15 mouse cellular contexts compared by ENCODE assay signal in genomic region chr12:106480281-106481060, GRCm38 (mm10).
DNase-seq lines count a peak whose midpoint lies in the region; ATAC-seq lines count a peak whose summit lies in the region.
"Had no signal": no experiment of that assay in that cellular context is flagged by ENCODE, and none has a peak within 500 bp of the region (broad histone marks: within the 10 kb centered on the region; RNA-seq: fewer than 3 reads in every experiment).

No protein-coding gene starts in this region.

- 0 out of 2 replicates have a peak, but pooled peaks have one; percentile 34 for ATAC-seq in forebrain, embryonic 11.5 days (replicated peaks; ENCODE audit: low FRiP score)
- peak; percentile 44; the same call in 1 of the 2 replicates for ATAC-seq in hindbrain, embryonic 12.5 days (ENCODE audit: low FRiP score)
- ATAC-seq in midbrain, embryonic 16.5 days: no peak
- no peak for ATAC-seq in megakaryocyte-erythroid progenitor cell, adult 5-6 weeks (replicated peaks; ENCODE audit: low FRiP score, low TSS enrichment, poor library complexity, severe bottlenecking)
- ATAC-seq in kidney, embryonic 16.5 days (ENCODE audit: low FRiP score, low TSS enrichment): no peak
- ATAC-seq: intestine, embryonic 16.5 days had no signal

- H3K4me3 ChIP-seq in forebrain, embryonic 11.5 days (ENCODE audit: low read depth, low read length): no peak overlapping the region
- no peak overlapping the region for H3K4me3 ChIP-seq in forebrain, embryonic 10.5 days
- H3K4me3 ChIP-seq in hindbrain, embryonic 12.5 days: no peak overlapping the region
- H3K4me3 ChIP-seq in midbrain, embryonic 16.5 days (ENCODE audit: low read depth, low read length): no peak overlapping the region
- no peak overlapping the region for H3K4me3 ChIP-seq in kidney, embryonic 16.5 days (ENCODE audit: low read length)

- 15% methylated on average over 12 of the region's 12 CpGs for WGBS in forebrain, embryonic 11.5 days
- WGBS in forebrain, embryonic 10.5 days: 18% methylated on average over 12 of the region's 12 CpGs
- 16% methylated on average over 12 of the region's 12 CpGs for WGBS in hindbrain, embryonic 12.5 days
- 16% methylated on average over 12 of the region's 12 CpGs for WGBS in midbrain, embryonic 16.5 days
- WGBS in kidney, embryonic 16.5 days: 32% methylated on average over 12 of the region's 12 CpGs

- no peak overlapping the region for H3K9ac ChIP-seq in forebrain, embryonic 11.5 days (ENCODE audit: low read length)
- no peak overlapping the region for H3K9ac ChIP-seq in hindbrain, embryonic 12.5 days
- H3K9ac ChIP-seq in midbrain, embryonic 16.5 days (ENCODE audit: low read depth, low read length): 0 out of 2 replicates have a peak overlapping the region, but pooled peaks have one; percentile 46
- H3K9ac ChIP-seq in kidney, embryonic 16.5 days (replicated peaks; ENCODE audit: low read length): no peak overlapping the region
- H3K9ac ChIP-seq: limb, embryonic 13.5 days had no signal

- peaks cover 16% of the 10 kb centered on the region for H3K27me3 ChIP-seq in forebrain, embryonic 11.5 days (ENCODE audit: control insufficient read depth, insufficient read depth, low read length)
- H3K27me3 ChIP-seq in forebrain, embryonic 10.5 days (ENCODE audit: poor library complexity, severe bottlenecking): peaks cover 83% of the 10 kb centered on the region
- H3K27me3 ChIP-seq in hindbrain, embryonic 12.5 days: peaks cover 34% of the 10 kb centered on the region
- peaks cover 6% of the 10 kb centered on the region; the same call in 1 of the 2 replicates for H3K27me3 ChIP-seq in midbrain, embryonic 16.5 days (ENCODE audit: control insufficient read depth, insufficient read depth, low read depth, low read length)
- H3K27me3 ChIP-seq in kidney, embryonic 16.5 days (ENCODE audit: insufficient read depth, low read length): peaks cover 65% of the 10 kb centered on the region

- H3K4me1 ChIP-seq in forebrain, embryonic 11.5 days (replicated peaks; ENCODE audit: control insufficient read depth, insufficient read depth, low read length): peaks cover 30% of the 10 kb centered on the region
- H3K4me1 ChIP-seq in forebrain, embryonic 10.5 days: peaks cover 67% of the 10 kb centered on the region
- peaks cover 47% of the 10 kb centered on the region for H3K4me1 ChIP-seq in hindbrain, embryonic 12.5 days
- H3K4me1 ChIP-seq in midbrain, embryonic 16.5 days (ENCODE audit: control insufficient read depth, insufficient read depth, low read length): peaks cover 35% of the 10 kb centered on the region
- H3K4me1 ChIP-seq in kidney, embryonic 16.5 days (ENCODE audit: insufficient read depth, low read length): peaks cover 12% of the 10 kb centered on the region

- H3K36me3 ChIP-seq in forebrain, embryonic 11.5 days (ENCODE audit: control insufficient read depth, insufficient read depth, low read length): no peaks in the 10 kb centered on the region
- no peaks in the 10 kb centered on the region for H3K36me3 ChIP-seq in forebrain, embryonic 10.5 days (replicated peaks)
- no peaks in the 10 kb centered on the region for H3K36me3 ChIP-seq in hindbrain, embryonic 12.5 days
- no peaks in the 10 kb centered on the region for H3K36me3 ChIP-seq in midbrain, embryonic 16.5 days (ENCODE audit: control insufficient read depth, insufficient read depth, low read length)
- no peaks in the 10 kb centered on the region for H3K36me3 ChIP-seq in kidney, embryonic 16.5 days (ENCODE audit: insufficient read depth, low read length)
- H3K36me3 ChIP-seq: G1E; limb, embryonic 13.5 days had no signal

- H3K27ac ChIP-seq in forebrain, embryonic 11.5 days (ENCODE audit: low read depth, low read length): no peak overlapping the region
- no peak overlapping the region for H3K27ac ChIP-seq in forebrain, embryonic 10.5 days
- H3K27ac ChIP-seq in hindbrain, embryonic 12.5 days: peak overlapping the region; percentile 66
- H3K27ac ChIP-seq in midbrain, embryonic 16.5 days (ENCODE audit: low read length): peak overlapping the region; percentile 76
- H3K27ac ChIP-seq in kidney, embryonic 16.5 days (ENCODE audit: low read length): no peak overlapping the region
- H3K27ac ChIP-seq: limb, embryonic 13.5 days had no signal

- no peaks in the 10 kb centered on the region for H3K9me3 ChIP-seq in forebrain, embryonic 11.5 days (ENCODE audit: control insufficient read depth, low read length)
- no peaks in the 10 kb centered on the region for H3K9me3 ChIP-seq in forebrain, embryonic 10.5 days
- H3K9me3 ChIP-seq in hindbrain, embryonic 12.5 days (replicated peaks): no peaks in the 10 kb centered on the region
- H3K9me3 ChIP-seq in midbrain, embryonic 16.5 days (replicated peaks; ENCODE audit: control insufficient read depth, low read length, poor library complexity, severe bottlenecking): no peaks in the 10 kb centered on the region
- no peaks in the 10 kb centered on the region for H3K9me3 ChIP-seq in kidney, embryonic 16.5 days (ENCODE audit: low read length)
- H3K9me3 ChIP-seq: limb, embryonic 13.5 days had no signal

- DNase-seq in forebrain, embryonic 11.5 days (ENCODE audit: low spot score): peak; percentile 60
- no peak for DNase-seq in forebrain, embryonic 10.5 days (ENCODE audit: extremely low spot score, low spot score)
- DNase-seq in ES-CJ7 (ENCODE audit: low read depth, low spot score): peak; percentile 48
- DNase-seq in right cerebral cortex, postnatal 14 days: no peak
- DNase-seq: adrenal gland, postnatal 10 days; kidney, postnatal 10 days; lung, adult 18-20 months; lung, postnatal 4 days had no signal

- no peak overlapping the region for H3K4me2 ChIP-seq in forebrain, embryonic 11.5 days (ENCODE audit: low read depth, low read length, severe bottlenecking)
- H3K4me2 ChIP-seq in hindbrain, embryonic 12.5 days (replicated peaks): peak overlapping the region; percentile 53
- H3K4me2 ChIP-seq in midbrain, embryonic 16.5 days (ENCODE audit: low read length): no peak overlapping the region
- H3K4me2 ChIP-seq in kidney, embryonic 16.5 days (replicated peaks; ENCODE audit: low read depth, low read length): no peak overlapping the region

Comparison
In these comparisons a context has a peak if more than half of its experiments do, and no peak if none do; other contexts are left out.
1. DNase-seq: peak in forebrain, embryonic 11.5 days (single experiment) and ES-CJ7 (single experiment); none in forebrain, embryonic 10.5 days (single experiment) and right cerebral cortex, postnatal 14 days (single experiment).
2. ATAC-seq: peak in forebrain, embryonic 11.5 days (single experiment) and hindbrain, embryonic 12.5 days (single experiment); none in midbrain, embryonic 16.5 days (single experiment), megakaryocyte-erythroid progenitor cell, adult 5-6 weeks (single experiment) and kidney, embryonic 16.5 days (single experiment).
3. H3K27ac ChIP-seq: peak in hindbrain, embryonic 12.5 days (single experiment) and midbrain, embryonic 16.5 days (single experiment); none in forebrain, embryonic 11.5 days (single experiment), forebrain, embryonic 10.5 days (single experiment) and kidney, embryonic 16.5 days (single experiment).